Mouse (Mus musculus): ENCODE data around the gene Ncbp3. TPM values are rescaled to one million over a fixed set of nuclear protein-coding genes. Genes with fewer than 3 reads are reported as not detected.

The Ncbp3 gene
- 1.8 TPM in 2 replicates for polyA plus RNA-seq (2012; rRNA removed)

DNA sequence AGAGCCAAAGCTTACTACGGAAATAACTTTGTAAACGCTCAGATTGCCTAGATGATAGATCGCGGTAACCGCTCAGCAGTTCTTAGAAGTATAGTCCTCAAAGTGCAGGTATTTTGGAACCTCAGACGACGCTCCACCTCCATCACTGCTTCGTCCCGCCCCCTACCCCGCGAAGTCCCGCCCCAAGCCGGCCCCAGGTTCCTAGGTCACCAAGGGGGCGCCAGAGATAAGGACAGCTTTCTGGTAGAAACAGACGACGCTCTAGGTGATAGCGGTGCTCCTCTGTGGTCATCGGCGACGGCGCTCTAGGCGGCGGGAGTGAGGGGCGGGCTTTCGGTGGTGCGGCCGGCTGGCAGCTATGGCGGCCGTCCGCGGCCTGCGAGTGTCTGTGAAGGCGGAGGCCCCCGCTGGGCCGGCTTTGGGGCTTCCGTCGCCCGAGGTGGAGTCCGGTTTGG, at the start of gene Ncbp3:
Gene Ncbp3 (plus strand): TSS at position 242 of the 455 bp plus-strand sequence.

DNA sequence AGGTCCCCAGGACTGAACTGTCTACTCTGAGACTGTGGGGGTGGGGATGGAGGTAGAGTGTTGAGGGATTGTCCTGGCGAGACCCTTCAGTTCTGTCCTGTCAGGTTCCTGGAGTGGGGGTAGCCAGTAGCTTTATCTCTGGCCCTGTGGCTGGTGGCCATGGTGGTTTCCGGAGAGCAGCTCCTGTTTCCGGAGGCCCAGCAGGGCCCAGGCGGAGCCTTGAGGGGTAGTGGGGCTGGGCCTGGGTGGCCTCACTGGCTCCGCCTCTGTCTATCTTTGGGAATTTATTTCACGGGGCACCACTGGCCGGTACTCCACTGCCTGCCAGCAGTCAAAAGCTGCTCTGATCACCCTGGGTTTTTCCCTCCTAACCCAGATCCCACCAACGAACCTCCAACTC, 48.8 kb upstream of the Ncbp3 start, which contains the start of gene P2rx1:
Gene P2rx1 (plus strand): TSS at position 333 of the 400 bp plus-strand sequence.

DNA sequence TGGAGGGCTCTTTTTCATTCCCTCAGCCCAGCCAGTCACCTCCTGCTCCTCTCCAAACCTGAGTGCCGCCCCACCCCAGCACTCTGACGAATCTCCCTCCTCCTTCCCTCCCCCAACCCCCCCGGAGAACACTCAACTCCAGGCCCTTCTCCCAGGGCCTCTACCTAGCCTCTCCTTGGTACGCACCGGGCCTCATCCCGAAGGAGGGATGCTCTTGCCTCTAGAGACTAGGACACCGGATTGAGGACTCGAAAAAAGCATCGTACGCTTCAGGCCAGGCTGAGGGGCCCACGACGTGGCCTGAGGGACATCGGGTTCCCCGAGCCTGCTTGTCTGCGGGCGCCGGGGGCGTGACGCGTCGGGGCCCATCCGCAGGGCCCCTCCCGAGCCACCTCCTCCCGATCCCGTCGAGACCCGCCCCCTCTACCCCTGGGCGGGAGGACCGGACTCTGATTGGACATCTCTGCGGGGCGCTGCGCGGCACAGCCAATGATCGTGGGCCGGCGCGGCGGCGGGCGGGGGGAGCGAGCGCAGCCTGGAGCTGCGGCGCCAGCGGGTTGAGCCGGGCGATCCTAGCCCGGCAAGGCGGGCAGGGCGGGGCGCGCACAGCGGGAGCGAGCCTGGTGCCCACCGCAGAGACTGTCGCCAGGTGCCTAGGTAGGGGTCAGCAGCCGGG, 29.0 kb upstream of the Ncbp3 start, which contains the start of gene Camkk1:
Gene Camkk1 (plus strand): TSS at position 538 of the 676 bp plus-strand sequence.

DNA sequence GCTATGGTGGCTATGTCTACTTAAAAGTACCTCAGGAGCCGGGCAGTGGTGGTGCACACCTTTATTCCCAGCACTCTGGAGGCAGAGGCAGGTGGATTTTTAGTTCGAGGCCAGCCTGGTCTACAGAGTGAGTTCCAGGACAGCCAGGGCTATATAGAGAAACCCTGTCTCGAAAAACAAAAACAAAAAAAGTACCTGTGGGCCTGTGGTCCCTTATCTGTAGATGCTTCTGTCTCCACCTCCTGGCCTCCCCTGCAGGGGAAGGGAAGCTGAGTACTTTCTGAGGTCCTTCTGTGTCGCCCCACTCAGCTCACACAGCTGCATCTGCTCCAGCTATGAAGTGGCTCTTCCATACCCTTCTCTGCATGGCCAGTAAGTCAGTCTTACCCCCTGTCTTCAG, 42.7 kb downstream of the Ncbp3 start, which contains the start of gene Itgae:
Gene Itgae (plus strand): TSS at position 301 of the 400 bp plus-strand sequence.

DNA sequence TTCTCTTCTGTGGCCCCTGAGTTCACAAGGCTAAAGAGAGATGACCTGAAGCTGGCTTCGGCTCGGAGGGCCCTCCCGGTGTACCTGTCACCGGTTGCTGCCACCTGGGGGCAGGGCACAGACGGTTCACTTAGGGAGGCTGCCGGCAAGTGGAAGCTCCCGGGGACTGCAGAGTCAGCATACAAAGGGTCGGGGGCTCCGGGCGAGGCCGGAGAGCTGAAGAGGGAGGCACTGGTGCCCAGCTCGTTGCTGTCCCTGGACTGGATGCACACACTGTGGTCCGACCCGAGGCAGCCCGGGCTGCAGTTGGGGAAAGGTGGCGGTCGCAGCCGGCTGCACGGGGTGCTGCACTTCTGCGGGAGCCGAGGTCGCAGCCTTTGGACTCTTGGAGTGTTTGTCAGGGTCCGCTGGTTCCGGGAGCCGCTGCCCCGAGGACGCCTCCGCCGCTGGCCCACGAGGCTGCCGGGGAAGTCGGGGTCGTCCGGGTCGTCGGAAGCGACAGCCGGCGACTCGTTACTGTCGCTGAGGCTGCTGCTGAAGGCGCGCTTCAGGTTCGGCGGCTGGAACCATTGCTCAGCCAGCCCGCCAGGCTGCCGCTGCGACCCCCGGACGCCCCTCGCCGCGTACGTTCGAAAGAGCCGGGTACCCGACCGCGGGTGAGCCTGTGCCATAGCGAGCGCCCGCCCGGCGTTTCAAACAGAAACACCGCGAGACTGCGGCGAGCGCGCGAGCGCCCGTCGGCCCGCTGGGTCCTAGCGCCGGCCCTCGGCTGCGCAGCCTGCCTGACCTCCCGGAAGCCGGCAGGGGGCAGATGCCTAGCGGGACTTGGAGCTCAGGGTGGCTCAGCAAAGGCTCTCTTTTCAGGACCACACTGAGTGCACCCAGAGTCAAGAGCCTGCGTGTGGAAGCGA, 90.3 kb downstream of the Ncbp3 start, which contains the start of gene Haspin:
Gene Haspin (minus strand): TSS at position 704 of the 911 bp plus-strand sequence.

Other genes starting within 250 kb of the Ncbp3 start
- 12.5 and 14.7 TPM in 2 replicates for gene Atp2a3, start 86.6 kb upstream of the Ncbp3 start, polyA plus RNA-seq (2012; rRNA removed)
- 5.1 and 5.6 TPM in 2 replicates for gene P2rx1, start 48.7 kb upstream of the Ncbp3 start, polyA plus RNA-seq (2012; rRNA removed)
- 1.00 and 1.2 TPM in 2 replicates for gene Camkk1, start 28.8 kb upstream of the Ncbp3 start, polyA plus RNA-seq (2012; rRNA removed)
- 0.16 and 0.22 TPM in 2 replicates for gene Itgae, start 42.8 kb downstream of the Ncbp3 start, polyA plus RNA-seq (2012; rRNA removed)
- gene Haspin, start 90.5 kb downstream of the Ncbp3 start, polyA plus RNA-seq (2012; rRNA removed): 2.7 and 2.9 TPM in 2 replicates
- 0.09 and 0.14 TPM in 2 replicates for gene P2rx5, start 112.6 kb downstream of the Ncbp3 start, polyA plus RNA-seq (2012; rRNA removed)
- gene Emc6, start 129.3 kb downstream of the Ncbp3 start, polyA plus RNA-seq (2012; rRNA removed): 61.5 and 63.4 TPM in 2 replicates
- gene Tax1bp3, start 129.3 kb downstream of the Ncbp3 start, polyA plus RNA-seq (2012; rRNA removed): 15.3 and 18.9 TPM in 2 replicates
- 5.9 TPM in 2 replicates for gene Ctns, start 151.3 kb downstream of the Ncbp3 start, polyA plus RNA-seq (2012; rRNA removed)
- 5.4 and 5.6 TPM in 2 replicates for gene Shpk, start 151.7 kb downstream of the Ncbp3 start, polyA plus RNA-seq (2012; rRNA removed)
- gene Trpv1, start 186.5 kb downstream of the Ncbp3 start, polyA plus RNA-seq (2012; rRNA removed): 0.29 and 0.50 TPM in 2 replicates
- gene Trpv3, start 219.6 kb downstream of the Ncbp3 start, polyA plus RNA-seq (2012; rRNA removed): 0.02 TPM in 2 replicates

Data from liver, embryonic 18 days (tissue).